Mouse (Mus musculus) urinary bladder, postnatal 14 days (tissue): Measurements from ENCODE around the gene Pip5k1a.
"Not testable (repeated sequence)": the region's sequence is repeated elsewhere in the genome, so short reads cannot be mapped to it uniquely, and the experiment has no call there.

Source experiments
- DNase-seq: peaks from one replicate; pipeline ENCODE4 v3.0.0; 2021; ENCODE audit warnings: low spot score

Gene Pip5k1a

DNA sequence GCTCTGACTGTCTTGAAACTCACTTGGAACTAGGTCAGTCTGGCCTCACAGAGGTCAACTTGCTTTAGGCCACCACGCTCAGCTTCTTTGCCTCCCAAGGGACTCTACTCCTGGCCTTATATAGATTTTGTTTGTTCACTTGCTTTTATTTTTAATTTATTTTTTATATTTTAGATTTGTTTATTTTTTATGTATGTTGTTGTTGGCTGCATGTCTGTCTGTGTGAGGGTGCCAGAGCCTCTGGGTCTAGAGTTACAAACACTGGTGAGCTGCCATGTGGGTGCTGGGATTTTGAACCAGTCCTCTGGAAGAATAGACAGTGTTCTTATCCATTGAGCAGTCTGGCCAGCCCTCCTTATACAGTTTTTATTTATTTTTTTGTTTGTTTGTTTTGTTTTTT, 6.0 kb upstream of the Pip5k1a start:
- DNase-seq = no peak

- peak; percentile 90 for DNase-seq
Observed at GRCm38 (mm10) chr3:95110911-95111726, 4.4 kb upstream of the Pip5k1a start, which contains the start of gene Vps72. Gene Vps72 (plus strand): TSS chr3:95111022.

DNA sequence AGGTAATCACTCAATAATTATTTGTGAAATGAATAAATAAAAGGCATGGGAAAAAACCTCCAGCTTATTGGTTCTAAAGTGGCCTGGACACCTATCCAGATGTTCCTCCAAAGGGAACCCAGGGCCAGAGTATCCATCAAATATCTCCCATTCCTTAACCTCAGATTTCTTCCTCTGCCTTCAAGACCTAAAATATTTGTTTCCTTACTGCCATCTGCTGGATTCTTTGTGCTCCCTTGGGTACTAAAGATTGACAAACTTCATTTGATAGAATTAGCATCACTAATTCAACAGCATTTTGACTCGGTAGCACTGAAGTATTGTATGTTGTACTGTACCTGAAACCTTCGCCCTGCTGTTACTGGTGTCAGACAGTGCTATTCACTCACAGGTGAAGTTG, 1.2 kb upstream of the Pip5k1a start:
- no peak for DNase-seq

DNA sequence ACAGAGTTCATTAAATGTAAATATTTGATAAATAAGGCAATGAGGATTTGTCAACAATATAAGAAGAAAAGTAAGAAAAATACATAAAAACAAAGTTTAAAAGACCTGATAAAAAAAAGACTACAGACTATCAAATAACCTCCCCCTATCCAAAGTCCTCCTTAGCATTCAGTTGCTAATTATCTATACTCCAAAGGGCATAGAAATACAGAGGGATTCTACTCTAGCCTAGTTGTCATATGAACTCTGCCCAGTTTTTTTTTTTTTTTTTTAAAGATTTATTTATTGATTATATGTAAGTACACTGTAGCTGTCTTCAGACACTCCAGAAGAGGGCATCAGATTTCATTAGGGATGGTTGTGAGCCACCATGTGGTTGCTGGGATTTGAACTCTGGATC, 578 bp upstream of the Pip5k1a start:
- DNase-seq = not testable (repeated sequence)

GRCm38 (mm10) chr3:95105586-95106337, 968 bp downstream of the Pip5k1a start:
- DNase-seq = no peak

GRCm38 (mm10) chr3:95105121-95105520, 1.6 kb downstream of the Pip5k1a start:
- DNase-seq = no peak

- DNase-seq = no peak
Observed at GRCm38 (mm10) chr3:95100854-95101253, 5.9 kb downstream of the Pip5k1a start.

DNA sequence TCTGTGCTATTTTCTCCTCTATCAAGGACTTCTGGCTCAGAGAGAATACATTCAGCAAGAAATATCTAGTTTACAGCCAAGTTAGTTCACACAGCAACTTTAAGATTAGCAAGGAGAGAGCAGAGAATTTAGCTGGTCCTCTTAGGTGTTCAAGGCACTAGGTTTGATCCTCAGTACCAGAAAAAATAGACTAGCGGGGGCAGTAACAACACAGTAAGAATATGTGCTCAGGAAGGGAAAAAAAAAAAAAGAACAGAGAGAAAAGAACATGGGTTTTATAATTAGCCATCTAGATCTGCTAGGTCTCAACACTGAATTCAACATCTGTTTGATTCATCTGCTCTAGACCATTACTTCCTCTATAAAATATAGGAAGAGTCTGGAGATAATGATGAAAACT, 18.7 kb downstream of the Pip5k1a start:
- no peak for DNase-seq

- DNase-seq = no peak
Observed at GRCm38 (mm10) chr3:95071606-95072005, 35.1 kb downstream of the Pip5k1a start.

DNA sequence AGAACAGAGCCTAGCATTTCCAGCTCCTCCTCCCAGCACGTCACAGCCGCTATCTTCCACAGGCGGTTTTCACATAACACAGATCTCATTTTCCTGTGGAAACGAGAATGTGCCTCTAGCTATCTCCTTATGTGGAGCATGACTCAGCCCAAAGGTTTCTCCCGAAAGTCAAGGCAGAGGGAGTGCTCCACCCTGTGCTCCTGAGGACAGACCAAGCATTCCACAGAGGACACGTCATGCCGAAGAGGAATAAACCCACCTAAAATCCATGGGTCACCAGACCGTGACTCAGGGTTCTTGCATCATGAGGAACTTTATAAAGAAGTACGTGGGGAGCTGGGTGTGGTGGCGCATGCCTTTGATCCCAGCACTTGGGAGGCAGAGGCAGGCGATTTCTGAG, 40.2 kb downstream of the Pip5k1a start:
- DNase-seq = peak; percentile 58

DNA sequence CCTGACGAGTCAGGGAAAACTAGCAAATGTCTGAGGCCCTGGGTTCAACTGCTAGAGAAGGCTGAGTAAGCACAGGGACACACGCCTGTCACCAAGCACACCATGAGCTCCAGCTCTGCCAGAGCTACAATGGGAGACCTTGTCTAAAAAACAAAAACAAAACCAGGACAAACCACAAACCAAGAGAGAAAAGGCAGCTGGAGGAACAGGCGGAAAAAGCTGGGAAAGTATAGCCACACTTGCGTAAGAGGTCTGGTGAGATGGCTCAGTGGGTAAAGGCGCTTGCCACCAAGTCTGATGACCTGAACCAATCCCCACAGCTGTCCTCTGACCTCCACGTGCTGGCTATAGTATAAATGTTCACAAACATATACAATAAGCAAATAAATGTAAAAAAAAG, 40.6 kb downstream of the Pip5k1a start:
- no peak for DNase-seq

GRCm38 (mm10) chr3:95065553-95065952, 41.2 kb downstream of the Pip5k1a start:
- DNase-seq = no peak

- DNase-seq = no peak
Observed at GRCm38 (mm10) chr3:95063741-95064140, 43.0 kb downstream of the Pip5k1a start.

GRCm38 (mm10) chr3:95058078-95058477, 48.7 kb downstream of the Pip5k1a start:
- DNase-seq = no peak

GRCm38 (mm10) chr3:95056275-95056674, 50.5 kb downstream of the Pip5k1a start:
- no peak for DNase-seq

- peak; percentile 59 for DNase-seq
Observed at GRCm38 (mm10) chr3:95054481-95055260, 52.1 kb downstream of the Pip5k1a start.

GRCm38 (mm10) chr3:95053701-95054100, 53.0 kb downstream of the Pip5k1a start:
- peak; percentile 24 for DNase-seq

DNA sequence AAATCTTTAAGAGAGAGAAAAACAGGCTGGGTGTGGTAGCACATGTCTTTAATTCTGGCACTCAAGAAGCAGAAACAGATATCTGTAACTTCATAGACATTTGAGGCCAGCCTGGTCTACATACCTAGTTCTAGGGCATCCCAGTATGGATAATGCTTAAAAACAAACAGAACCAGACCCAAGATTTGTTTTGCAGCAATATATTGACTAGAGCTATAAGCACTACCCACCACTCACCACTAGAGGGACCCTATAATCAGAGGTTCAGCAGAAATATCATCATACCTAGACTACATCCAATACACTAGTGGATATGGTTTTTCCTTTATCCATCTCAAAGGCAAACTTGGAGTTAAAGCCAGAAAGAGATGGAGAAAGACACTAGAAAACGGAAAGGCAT, 53.8 kb downstream of the Pip5k1a start:
- peak; percentile 37 for DNase-seq

DNA sequence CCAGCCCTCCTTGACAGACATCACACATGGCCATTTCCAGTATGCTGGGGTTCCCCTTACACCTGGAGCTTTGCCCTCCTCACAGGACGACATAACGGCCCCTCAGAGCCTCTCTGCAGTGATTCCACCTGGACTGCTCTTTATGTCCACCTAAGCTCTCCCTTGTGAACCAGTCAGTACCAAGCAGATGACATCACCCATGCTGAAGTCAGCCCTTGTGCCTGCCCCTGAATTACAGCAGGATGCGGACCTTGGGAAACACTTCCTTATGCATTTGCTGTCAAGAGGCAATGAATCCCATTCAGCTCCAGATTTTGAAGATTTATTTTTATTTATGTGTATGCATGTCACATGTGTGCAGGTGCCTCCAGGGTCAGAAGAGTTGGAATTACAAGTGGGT, 58.8 kb downstream of the Pip5k1a start:
- no peak for DNase-seq

GRCm38 (mm10) chr3:95046462-95047057, 60.2 kb downstream of the Pip5k1a start:
- no peak for DNase-seq

DNA sequence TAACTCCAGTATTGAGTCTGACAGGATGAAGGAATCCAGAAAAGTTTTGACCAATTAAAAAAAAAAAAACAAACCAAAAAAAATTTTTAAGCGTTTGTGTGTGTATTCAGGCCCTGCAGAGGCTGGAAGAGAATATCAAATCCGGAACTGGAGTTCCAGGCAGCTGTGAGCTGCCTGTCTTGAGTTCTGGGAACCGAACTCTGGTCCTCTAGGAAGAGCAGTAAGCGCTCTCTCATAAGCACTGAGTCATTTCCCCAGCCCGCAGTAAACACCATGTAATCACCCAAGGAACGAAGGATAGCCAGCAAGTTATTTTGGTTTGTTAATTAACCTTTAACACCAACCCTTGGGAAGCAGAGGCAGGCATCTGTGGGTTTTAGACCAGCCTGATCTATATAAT, 63.5 kb downstream of the Pip5k1a start:
- no peak for DNase-seq

- DNase-seq = no peak
Observed at GRCm38 (mm10) chr3:95042838-95043229, 63.9 kb downstream of the Pip5k1a start.
